Mouse (Mus musculus) ES-E14 (cell line): Measurements from ENCODE around the gene Spag17.

ENCODE experiments used
- HCFC1 ChIP-seq: IDR thresholded peaks from 2 replicates; pipeline ENCODE4 v1.6.1; 2012; ENCODE audit warnings: low read length, inconsistent platforms, borderline replicate concordance; ENCODE audit not compliant: insufficient read depth
- MAFK ChIP-seq: IDR thresholded peaks from 2 replicates; pipeline ENCODE4 v1.6.1; 2014; ENCODE audit warnings: mild to moderate bottlenecking, low read depth, low read length, inconsistent platforms; ENCODE audit not compliant: insufficient read depth
- ZC3H11A ChIP-seq: IDR thresholded peaks from 2 replicates; pipeline ENCODE4 v1.6.1; 2012; ENCODE audit warnings: low read depth, mild to moderate bottlenecking, inconsistent platforms, low read length, borderline replicate concordance

GRCm38 (mm10) chr3:99965863-99966262 is 80.7 kb downstream of the Spag17 start:
- TF ChIP-seq ZC3H11A, result no peak
- TF ChIP-seq HCFC1, result no peak
- no peak for TF ChIP-seq MAFK
